ENCODE assay signal across 13 mouse cellular contexts in genomic region chr12:86612431-86613040, GRCm38 (mm10).
DNase-seq lines count a peak whose midpoint lies in the region; ATAC-seq lines count a peak whose summit lies in the region.
"Had no signal": no experiment of that assay in that cellular context is flagged by ENCODE, and none has a peak within 500 bp of the region (broad histone marks: within the 10 kb centered on the region; RNA-seq: fewer than 3 reads in every experiment).

No protein-coding gene starts in this region.

- ATAC-seq in heart, embryonic 11.5 days (replicated peaks; ENCODE audit: insufficient number of reproducible peaks, low FRiP score, low TSS enrichment) = no peak
- no peak for ATAC-seq in midbrain, embryonic 14.5 days (ENCODE audit: low FRiP score, low TSS enrichment)
- ATAC-seq: intestine, postnatal 0 days; liver, postnatal 0 days had no signal

- H3K27me3 ChIP-seq in heart, embryonic 11.5 days (ENCODE audit: control insufficient read depth, insufficient read depth, low read length) = no peaks in the 10 kb centered on the region
- no peaks in the 10 kb centered on the region for H3K27me3 ChIP-seq in midbrain, embryonic 10.5 days (ENCODE audit: low read depth, poor library complexity, severe bottlenecking)
- H3K27me3 ChIP-seq in midbrain, embryonic 14.5 days (ENCODE audit: control insufficient read depth, insufficient read depth, low read length) = no peaks in the 10 kb centered on the region
- H3K27me3 ChIP-seq: midbrain, embryonic 12.5 days had no signal

- DNase-seq in heart, adult 8-10 months (ENCODE audit: low spot score) = peak; percentile 39
- no peak for DNase-seq in midbrain, embryonic 10.5 days (ENCODE audit: low spot score)
- no peak for DNase-seq in midbrain, embryonic 14.5 days
- DNase-seq in ZHBTc4 (ENCODE audit: low read depth, low spot score) = peak; percentile 40
- DNase-seq in kidney, postnatal 14 days = peak; percentile 10
- no peak for DNase-seq in layer of hippocampus, postnatal 36 days
- no peak for DNase-seq in urinary bladder, postnatal 10 days (ENCODE audit: low spot score)
- DNase-seq: liver, postnatal 0 days; spleen, adult 18-20 months had no signal

- no peak overlapping the region for H3K4me2 ChIP-seq in heart, embryonic 11.5 days
- H3K4me2 ChIP-seq in midbrain, embryonic 14.5 days (ENCODE audit: low read length) = no peak overlapping the region
- H3K4me2 ChIP-seq: midbrain, embryonic 12.5 days had no signal

- no peak overlapping the region for H3K27ac ChIP-seq in heart, embryonic 11.5 days (ENCODE audit: low read depth, low read length)
- peak overlapping the region; percentile 55; the same call in 1 of the 2 replicates for H3K27ac ChIP-seq in midbrain, embryonic 10.5 days (replicated peaks)
- no peak overlapping the region for H3K27ac ChIP-seq in midbrain, embryonic 14.5 days (replicated peaks; ENCODE audit: low read depth, low read length)
- H3K27ac ChIP-seq: midbrain, embryonic 12.5 days had no signal

- no peaks in the 10 kb centered on the region for H3K4me1 ChIP-seq in heart, embryonic 11.5 days (ENCODE audit: control insufficient read depth, insufficient read depth, low read length)
- H3K4me1 ChIP-seq in midbrain, embryonic 10.5 days = peaks cover 12% of the 10 kb centered on the region
- no peaks in the 10 kb centered on the region for H3K4me1 ChIP-seq in midbrain, embryonic 14.5 days (ENCODE audit: control insufficient read depth, insufficient read depth, low read length)
- H3K4me1 ChIP-seq: midbrain, embryonic 12.5 days had no signal

- no peaks in the 10 kb centered on the region for H3K9me3 ChIP-seq in heart, embryonic 11.5 days (replicated peaks; ENCODE audit: control insufficient read depth, low read length)
- no peaks in the 10 kb centered on the region for H3K9me3 ChIP-seq in midbrain, embryonic 10.5 days (replicated peaks)
- H3K9me3 ChIP-seq in midbrain, embryonic 14.5 days (ENCODE audit: control insufficient read depth, low read length) = no peaks in the 10 kb centered on the region
- H3K9me3 ChIP-seq: midbrain, embryonic 12.5 days had no signal

- no peaks in the 10 kb centered on the region for H3K36me3 ChIP-seq in heart, embryonic 11.5 days (ENCODE audit: control insufficient read depth, insufficient read depth, low read length)
- no peaks in the 10 kb centered on the region for H3K36me3 ChIP-seq in midbrain, embryonic 10.5 days
- no peaks in the 10 kb centered on the region for H3K36me3 ChIP-seq in midbrain, embryonic 14.5 days (ENCODE audit: control insufficient read depth, insufficient read depth, low read length)
- H3K36me3 ChIP-seq: midbrain, embryonic 12.5 days had no signal

- 66% methylated on average over 9 of the region's 9 CpGs for WGBS in heart, embryonic 11.5 days (ENCODE audit: insufficient replicate concordance)
- WGBS in midbrain, embryonic 10.5 days = 59% methylated on average over 9 of the region's 9 CpGs
- WGBS in midbrain, embryonic 14.5 days = 42% methylated on average over 9 of the region's 9 CpGs

- no peak overlapping the region for H3K9ac ChIP-seq in heart, embryonic 11.5 days (ENCODE audit: low read depth, low read length)
- H3K9ac ChIP-seq in midbrain, embryonic 14.5 days (replicated peaks; ENCODE audit: low read length) = no peak overlapping the region
- H3K9ac ChIP-seq: liver, postnatal 0 days; midbrain, embryonic 12.5 days had no signal

- H3K4me3 ChIP-seq in heart, embryonic 11.5 days (ENCODE audit: low read depth, low read length) = no peak overlapping the region
- no peak overlapping the region for H3K4me3 ChIP-seq in midbrain, embryonic 10.5 days
- H3K4me3 ChIP-seq in midbrain, embryonic 14.5 days (replicated peaks; ENCODE audit: low read depth, low read length) = no peak overlapping the region
- H3K4me3 ChIP-seq: erythroblast, embryonic 14.5 days; midbrain, embryonic 12.5 days had no signal

Comparison
In these comparisons a context has a peak if more than half of its experiments do, and no peak if none do; other contexts are left out.
1. DNase-seq: peak in heart, adult 8-10 months (single experiment), ZHBTc4 (single experiment) and kidney, postnatal 14 days (single experiment); none in midbrain, embryonic 10.5 days (single experiment), midbrain, embryonic 14.5 days (single experiment), layer of hippocampus, postnatal 36 days (0 of 2) and urinary bladder, postnatal 10 days (single experiment).